Mouse (Mus musculus): Measurements from ENCODE around the gene Gpbar1. TPM values are rescaled to one million over a fixed set of nuclear protein-coding genes. Genes with fewer than 3 reads are reported as not detected.
A peak's percentile ranks its signal among the peaks of the same experiment; 100 is the strongest.

Gene Gpbar1
- polyA plus RNA-seq, 2 experiments = 0.57 to 1.1 TPM

DNA sequence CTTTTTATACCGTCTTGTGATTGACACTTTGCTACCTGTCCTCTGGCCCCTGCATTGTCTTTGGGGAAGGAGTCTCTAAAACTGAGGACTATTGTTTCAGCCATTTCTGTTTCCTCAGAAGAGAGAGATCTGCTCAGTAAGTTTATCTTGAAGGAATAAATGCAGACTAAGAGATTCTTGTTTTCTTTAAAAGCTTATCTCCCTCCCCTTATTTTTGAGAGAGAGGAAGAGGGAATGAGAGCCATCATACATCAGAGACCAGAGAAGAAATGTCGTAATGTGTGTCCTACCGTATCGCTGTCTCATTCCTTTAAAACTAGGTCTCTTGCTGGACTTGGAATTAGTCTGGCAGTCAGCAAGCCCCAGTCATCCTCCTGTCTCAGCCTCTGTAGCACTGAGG, 37.5 kb upstream of the Gpbar1 start:
- no peak overlapping the region for H3K27ac ChIP-seq

DNA sequence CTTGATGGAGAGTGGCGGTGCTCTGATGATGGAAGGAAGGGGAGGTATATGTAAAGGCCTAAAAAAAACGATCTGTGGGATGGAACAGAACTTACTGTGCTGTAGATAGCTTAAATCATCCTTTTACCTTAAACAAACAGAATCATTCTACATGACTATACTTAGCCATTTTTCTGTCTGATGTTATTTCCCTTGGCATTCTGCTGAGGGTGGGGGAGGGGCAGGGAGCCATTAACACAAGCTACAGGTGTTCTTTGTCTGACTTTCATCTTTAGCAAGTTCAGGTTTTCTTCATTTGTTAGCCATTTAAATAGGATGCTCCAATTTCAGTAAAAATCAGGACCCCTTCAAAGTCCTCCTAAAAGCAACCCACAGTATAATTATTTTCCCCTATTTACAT, 32.8 kb upstream of the Gpbar1 start:
- Histone ChIP-seq H3K9me3 (ENCODE audit: control insufficient read depth, low read length) (no peaks in the 10 kb centered on the region), H3K4me2 (ENCODE audit: low read depth) (no peak overlapping the region), H3K36me3 (replicated peaks; ENCODE audit: control insufficient read depth, insufficient read depth, low read depth) (peaks cover 20% of the 10 kb centered on the region), H3K4me1 (replicated peaks; ENCODE audit: control insufficient read depth in 2 of 2, insufficient read depth in 2 of 2, low read length in 1 of 2) (peaks cover 3 to 17% of the 10 kb centered on the region in 2 experiments), H3K4me3 (ENCODE audit: insufficient read depth in 1 of 2, low read depth in 2 of 2, low read length in 2 of 2) (no peak overlapping the region), H3K9ac (replicated peaks) (no peak overlapping the region), H3K27me3 (ENCODE audit: control insufficient read depth, insufficient read depth, low read length) (no peaks in the 10 kb centered on the region), H3K27ac (no peak overlapping the region)
- DNase-seq (ENCODE audit: low read depth in 3 of 3, low spot score in 3 of 3) = no peak
- no peak for ATAC-seq (ENCODE audit: insufficient read depth)
- TF ChIP-seq EP300 (IDR thresholded peaks at IDR 0.05; ENCODE audit: low read depth) (no peak), CTCF (IDR thresholded peaks at IDR 0.05; ENCODE audit: low read depth) (no peak)
- WGBS (ENCODE audit: insufficient replicate concordance) = 67% methylated on average over 2 of the region's 2 CpGs

More for the DNA sequence above, 37.5 kb upstream of the Gpbar1 start:
- 56% methylated on average over 4 of the region's 4 CpGs for WGBS (ENCODE audit: insufficient replicate concordance)
- TF ChIP-seq EP300 (IDR thresholded peaks at IDR 0.05; ENCODE audit: low read depth) (no peak), CTCF (IDR thresholded peaks at IDR 0.05; ENCODE audit: low read depth) (no peak)
- Histone ChIP-seq H3K4me2 (ENCODE audit: low read depth) (0 out of 2 replicates have a peak overlapping the region, but pooled peaks have one; percentile 99), H3K4me3 (ENCODE audit: insufficient read depth in 1 of 2, low read depth in 2 of 2, low read length in 2 of 2) (no peak overlapping the region), H3K36me3 (replicated peaks; ENCODE audit: control insufficient read depth, insufficient read depth, low read depth) (no peaks in the 10 kb centered on the region; the same call in 1 of the 2 replicates), H3K9ac (replicated peaks) (no peak overlapping the region), H3K4me1 (replicated peaks; ENCODE audit: control insufficient read depth in 2 of 2, insufficient read depth in 2 of 2, low read length in 1 of 2) (peaks cover 28 to 31% of the 10 kb centered on the region in 2 experiments), H3K27me3 (ENCODE audit: control insufficient read depth, insufficient read depth, low read length) (no peaks in the 10 kb centered on the region), H3K9me3 (ENCODE audit: control insufficient read depth, low read length) (no peaks in the 10 kb centered on the region)
- ATAC-seq (ENCODE audit: insufficient read depth) (no peak), DNase-seq (ENCODE audit: low read depth in 3 of 3, low spot score in 3 of 3) (no peak)

DNA sequence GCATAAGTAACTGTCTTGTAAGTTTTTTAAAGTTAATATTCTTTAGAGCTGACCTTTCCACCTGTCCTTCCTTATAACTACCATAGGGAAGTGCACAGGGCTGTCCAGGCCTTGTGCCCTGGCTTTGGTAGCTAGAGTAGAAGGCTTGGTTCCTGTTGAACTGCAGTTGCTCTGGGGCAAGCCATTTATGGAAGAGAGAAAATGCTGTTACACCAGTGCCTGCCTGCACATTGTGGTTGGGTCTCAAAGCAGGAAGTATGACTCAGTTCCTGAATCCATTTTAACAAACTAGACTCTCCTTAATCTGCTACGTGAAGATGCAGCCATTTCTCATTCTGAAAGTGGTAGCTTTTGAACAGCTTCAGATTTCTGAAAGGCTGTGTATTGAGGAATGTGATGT, 29.6 kb upstream of the Gpbar1 start:
- ATAC-seq (ENCODE audit: insufficient read depth) (peak; percentile 48; the same call in 1 of the 2 replicates), DNase-seq (ENCODE audit: low read depth in 3 of 3, low spot score in 3 of 3) (peak in 1 of 3 experiments; percentile 42)
- Histone ChIP-seq H3K27ac (no peak overlapping the region; the same call in 1 of the 2 replicates), H3K4me3 (ENCODE audit: insufficient read depth in 1 of 2, low read depth in 2 of 2, low read length in 2 of 2) (no peak overlapping the region), H3K9me3 (ENCODE audit: control insufficient read depth, low read length) (no peaks in the 10 kb centered on the region), H3K36me3 (replicated peaks; ENCODE audit: control insufficient read depth, insufficient read depth, low read depth) (peaks cover 47% of the 10 kb centered on the region), H3K4me2 (ENCODE audit: low read depth) (peak overlapping the region; percentile 11; the same call in 1 of the 2 replicates), H3K27me3 (ENCODE audit: control insufficient read depth, insufficient read depth, low read length) (no peaks in the 10 kb centered on the region), H3K9ac (replicated peaks) (no peak overlapping the region), H3K4me1 (replicated peaks; ENCODE audit: control insufficient read depth in 2 of 2, insufficient read depth in 2 of 2, low read length in 1 of 2) (peaks cover 0 to 16% of the 10 kb centered on the region in 2 experiments; a peak in 3 of 4 replicates)
- TF ChIP-seq EP300 (IDR thresholded peaks at IDR 0.05; ENCODE audit: low read depth) (no peak), CTCF (IDR thresholded peaks at IDR 0.05; ENCODE audit: low read depth) (no peak)
- 41% methylated on average over 1 of the region's 1 CpGs for WGBS (ENCODE audit: insufficient replicate concordance)

DNA sequence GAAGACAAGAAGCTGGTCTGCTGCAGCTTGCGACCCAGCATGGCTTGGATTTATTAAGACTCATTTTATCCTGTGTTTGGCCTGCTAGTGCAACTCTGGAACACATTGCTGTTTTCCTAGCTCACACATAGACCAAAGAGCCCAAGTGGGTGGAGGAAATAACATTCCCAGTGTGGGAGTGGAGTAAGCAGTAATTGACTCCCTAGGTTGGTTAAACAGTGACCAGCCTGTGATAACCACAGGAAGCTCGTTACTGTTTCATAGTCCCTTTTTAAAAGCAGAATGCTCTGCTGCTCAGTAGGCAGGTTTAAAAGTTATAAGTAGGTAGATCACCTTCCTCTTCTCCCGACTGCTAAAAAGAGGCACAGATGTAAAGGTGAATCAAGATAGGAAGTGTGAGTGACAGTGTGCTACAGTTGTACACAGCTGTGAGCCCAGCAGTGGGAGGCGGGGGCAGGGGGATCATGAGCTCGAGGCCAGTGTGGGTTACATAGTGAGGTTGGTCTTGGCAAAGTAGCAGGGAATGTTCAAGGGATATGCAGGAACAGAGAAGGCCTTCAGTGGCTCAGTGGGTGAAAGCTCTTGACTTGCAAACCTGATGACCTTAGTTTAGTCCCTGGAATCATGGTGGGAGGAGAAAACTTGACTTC, 28.9 kb upstream of the Gpbar1 start:
- 40% methylated on average over 5 of the region's 5 CpGs for WGBS (ENCODE audit: insufficient replicate concordance)
- H3K4me3 ChIP-seq (ENCODE audit: insufficient read depth in 1 of 2, low read depth in 2 of 2, low read length in 2 of 2) = no peak overlapping the region
- peak overlapping the region; percentile 11 for H3K4me2 ChIP-seq (ENCODE audit: low read depth)
- DNase-seq (ENCODE audit: low read depth in 3 of 3, low spot score in 3 of 3) (no peak), ATAC-seq (ENCODE audit: insufficient read depth) (peak; percentile 65)
- H3K36me3 ChIP-seq (replicated peaks; ENCODE audit: control insufficient read depth, insufficient read depth, low read depth) = peaks cover 47% of the 10 kb centered on the region
- TF ChIP-seq CTCF (IDR thresholded peaks at IDR 0.05; ENCODE audit: low read depth) = no peak
- TF ChIP-seq EP300 (IDR thresholded peaks at IDR 0.05; ENCODE audit: low read depth) = no peak
- no peaks in the 10 kb centered on the region for H3K27me3 ChIP-seq (ENCODE audit: control insufficient read depth, insufficient read depth, low read length)
- H3K27ac ChIP-seq = peak overlapping the region; percentile 1
- H3K4me1 ChIP-seq (replicated peaks; ENCODE audit: control insufficient read depth in 2 of 2, insufficient read depth in 2 of 2, low read length in 1 of 2) = peaks cover 0 to 16% of the 10 kb centered on the region in 2 experiments; a peak in 3 of 4 replicates
- H3K9ac ChIP-seq (replicated peaks) = no peak overlapping the region
- H3K9me3 ChIP-seq (ENCODE audit: control insufficient read depth, low read length) = no peaks in the 10 kb centered on the region

DNA sequence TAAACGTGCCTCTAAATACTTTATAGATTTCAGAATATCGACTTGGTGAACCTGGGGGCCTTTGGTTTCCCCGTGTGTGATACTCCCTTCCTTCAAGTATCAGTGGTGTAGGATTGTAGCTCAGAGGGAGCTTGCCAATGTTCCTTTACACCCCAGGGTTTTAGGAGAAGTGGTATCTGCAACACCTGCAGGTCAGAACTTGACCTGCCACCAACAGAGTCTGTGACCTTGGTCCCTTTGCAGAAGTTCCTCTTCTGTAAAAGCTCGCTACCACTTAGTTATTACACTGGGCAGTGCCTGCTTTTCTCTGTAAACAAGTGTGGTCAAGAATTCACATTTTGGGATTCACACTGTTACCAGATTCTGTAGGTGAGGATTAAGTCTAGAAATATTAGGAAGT, 28.3 kb upstream of the Gpbar1 start:
- peaks cover 0 to 16% of the 10 kb centered on the region in 2 experiments; a peak in 3 of 4 replicates for H3K4me1 ChIP-seq (replicated peaks; ENCODE audit: control insufficient read depth in 2 of 2, insufficient read depth in 2 of 2, low read length in 1 of 2)
- TF ChIP-seq CTCF (IDR thresholded peaks at IDR 0.05; ENCODE audit: low read depth) (no peak), EP300 (IDR thresholded peaks at IDR 0.05; ENCODE audit: low read depth) (no peak)
- H3K4me2 ChIP-seq (ENCODE audit: low read depth) = no peak overlapping the region
- no peaks in the 10 kb centered on the region for H3K9me3 ChIP-seq (ENCODE audit: control insufficient read depth, low read length)
- no peak overlapping the region for H3K9ac ChIP-seq (replicated peaks)
- H3K27ac ChIP-seq = no peak overlapping the region
- peaks cover 51% of the 10 kb centered on the region for H3K36me3 ChIP-seq (replicated peaks; ENCODE audit: control insufficient read depth, insufficient read depth, low read depth)
- DNase-seq (ENCODE audit: low read depth in 3 of 3, low spot score in 3 of 3) (no peak), ATAC-seq (ENCODE audit: insufficient read depth) (no peak)
- H3K4me3 ChIP-seq (ENCODE audit: insufficient read depth in 1 of 2, low read depth in 2 of 2, low read length in 2 of 2) = no peak overlapping the region
- H3K27me3 ChIP-seq (ENCODE audit: control insufficient read depth, insufficient read depth, low read length) = no peaks in the 10 kb centered on the region
- WGBS (ENCODE audit: insufficient replicate concordance) = 70% methylated on average over 4 of the region's 4 CpGs
